Mouse (Mus musculus) olfactory bulb, adult 2 months (tissue): Measurements from ENCODE around the gene Stard3.

Source experiments
- CTCF ChIP-seq: fragments of 200-500 bp; IDR thresholded peaks from 2 replicates; pipeline ENCODE4 v1.5.1; 2012; ENCODE audit warnings: low read depth, mild to moderate bottlenecking, low read length, moderate library complexity; ENCODE audit not compliant: insufficient read depth
- POLR2A ChIP-seq: fragments of 200-500 bp; IDR thresholded peaks from 2 replicates; pipeline ENCODE4 v1.6.1; 2012; ENCODE audit warnings: mild to moderate bottlenecking, low read depth, low read length, moderate library complexity; ENCODE audit not compliant: insufficient read depth

DNA sequence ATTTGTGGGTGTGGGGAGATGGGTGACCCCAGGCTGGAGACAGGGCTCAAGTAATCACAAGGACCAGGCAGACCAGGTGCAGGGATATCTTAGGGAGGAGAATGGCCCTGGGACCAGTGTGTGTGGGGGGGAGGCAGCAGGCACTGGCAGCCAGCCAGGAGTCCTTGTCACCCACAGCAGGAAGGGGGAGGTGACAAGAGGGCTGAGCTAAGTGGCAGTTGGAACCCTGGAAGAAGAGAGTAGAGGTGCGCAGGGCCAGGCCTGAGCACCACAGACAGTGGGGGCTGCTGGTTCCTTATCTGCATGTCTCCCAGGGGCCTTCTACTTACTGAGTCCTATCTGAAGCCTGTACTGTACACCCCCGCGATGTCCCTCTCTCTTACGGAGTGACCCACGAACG lies 35.1 kb downstream of the Stard3 start:
- TF ChIP-seq CTCF (no peak), POLR2A (no peak)
